Mouse (Mus musculus): ENCODE measurements around the gene Pon3. TPM values are rescaled to one million over a fixed set of nuclear protein-coding genes. Genes with fewer than 3 reads are reported as not detected.
"Not testable (repeated sequence)": the region's sequence is repeated elsewhere in the genome, so short reads cannot be mapped to it uniquely, and the experiment has no call there.

Gene Pon3
- polyA plus RNA-seq, 1 experiment from 2014 or later: 41.3 TPM

- no peaks in the 10 kb centered on the region for H3K27me3 ChIP-seq
- no peaks in the 10 kb centered on the region for H3K4me1 ChIP-seq (replicated peaks)
- ATAC-seq (replicated peaks; ENCODE audit: insufficient number of reproducible peaks, insufficient read depth, low FRiP score, low read depth): no peak
- WGBS: 92% methylated on average over 3 of the region's 3 CpGs
- H3K36me3 ChIP-seq: peaks cover 17% of the 10 kb centered on the region; the same call in 1 of the 2 replicates
- H3K4me2 ChIP-seq: no peak overlapping the region
- no peak overlapping the region for H3K9ac ChIP-seq
- no peak overlapping the region for H3K27ac ChIP-seq
- no peak overlapping the region for H3K4me3 ChIP-seq
- H3K9me3 ChIP-seq (replicated peaks): no peaks in the 10 kb centered on the region
Measured at GRCm38 (mm10) chr6:5238799-5239198, 17.3 kb downstream of the Pon3 start.

GRCm38 (mm10) chr6:5237510-5237909 is 18.6 kb downstream of the Pon3 start:
- H3K27me3 ChIP-seq: no peaks in the 10 kb centered on the region
- peaks cover 11% of the 10 kb centered on the region; the same call in 1 of the 2 replicates for H3K36me3 ChIP-seq
- no peak overlapping the region for H3K9ac ChIP-seq
- no peak overlapping the region for H3K4me3 ChIP-seq
- ATAC-seq (replicated peaks; ENCODE audit: insufficient number of reproducible peaks, insufficient read depth, low FRiP score, low read depth): no peak
- H3K4me2 ChIP-seq: no peak overlapping the region
- no peaks in the 10 kb centered on the region for H3K9me3 ChIP-seq (replicated peaks)
- WGBS: 81% methylated on average over 4 of the region's 4 CpGs
- H3K4me1 ChIP-seq (replicated peaks): no peaks in the 10 kb centered on the region
- H3K27ac ChIP-seq: no peak overlapping the region

- Histone ChIP-seq H3K9me3 (replicated peaks) (no peaks in the 10 kb centered on the region), H3K36me3 (peaks cover 11% of the 10 kb centered on the region; the same call in 1 of the 2 replicates), H3K4me3 (no peak overlapping the region), H3K4me1 (replicated peaks) (no peaks in the 10 kb centered on the region), H3K27ac (no peak overlapping the region), H3K4me2 (no peak overlapping the region), H3K27me3 (no peaks in the 10 kb centered on the region), H3K9ac (no peak overlapping the region)
- WGBS: 89% methylated on average over 8 of the region's 8 CpGs
- ATAC-seq (replicated peaks; ENCODE audit: insufficient number of reproducible peaks, insufficient read depth, low FRiP score, low read depth): no peak
Measured at GRCm38 (mm10) chr6:5236843-5237371, 19.2 kb downstream of the Pon3 start.

- no peak overlapping the region for H3K9ac ChIP-seq
- 73% methylated on average over 3 of the region's 3 CpGs for WGBS
- no peaks in the 10 kb centered on the region for H3K9me3 ChIP-seq (replicated peaks)
Measured at GRCm38 (mm10) chr6:5234563-5234962, 21.5 kb downstream of the Pon3 start.

GRCm38 (mm10) chr6:5233812-5234211 is 22.3 kb downstream of the Pon3 start:
- no peak for ATAC-seq (replicated peaks; ENCODE audit: insufficient number of reproducible peaks, insufficient read depth, low FRiP score, low read depth)
- H3K36me3 ChIP-seq: peaks cover 13% of the 10 kb centered on the region; the same call in 1 of the 2 replicates
- H3K4me2 ChIP-seq: no peak overlapping the region
- H3K4me1 ChIP-seq (replicated peaks): no peaks in the 10 kb centered on the region
- WGBS: 93% methylated on average over 1 of the region's 1 CpGs
- H3K27ac ChIP-seq: no peak overlapping the region
- H3K9ac ChIP-seq: no peak overlapping the region
- no peaks in the 10 kb centered on the region for H3K27me3 ChIP-seq
- no peaks in the 10 kb centered on the region for H3K9me3 ChIP-seq (replicated peaks)
- no peak overlapping the region for H3K4me3 ChIP-seq

More at GRCm38 (mm10) chr6:5234563-5234962, 21.5 kb downstream of the Pon3 start:
- Histone ChIP-seq H3K27ac (no peak overlapping the region), H3K36me3 (peaks cover 13% of the 10 kb centered on the region; the same call in 1 of the 2 replicates), H3K4me3 (no peak overlapping the region), H3K4me1 (replicated peaks) (no peaks in the 10 kb centered on the region), H3K27me3 (no peaks in the 10 kb centered on the region), H3K4me2 (no peak overlapping the region)
- no peak for ATAC-seq (replicated peaks; ENCODE audit: insufficient number of reproducible peaks, insufficient read depth, low FRiP score, low read depth)

- no peaks in the 10 kb centered on the region for H3K27me3 ChIP-seq
- no peak overlapping the region for H3K4me3 ChIP-seq
- H3K27ac ChIP-seq: no peak overlapping the region
- ATAC-seq (replicated peaks; ENCODE audit: insufficient number of reproducible peaks, insufficient read depth, low FRiP score, low read depth): no peak
- WGBS: 88% methylated on average over 4 of the region's 4 CpGs
- H3K36me3 ChIP-seq: peaks cover 18% of the 10 kb centered on the region; the same call in 1 of the 2 replicates
- no peak overlapping the region for H3K4me2 ChIP-seq
- H3K9me3 ChIP-seq (replicated peaks): no peaks in the 10 kb centered on the region
- H3K4me1 ChIP-seq (replicated peaks): no peaks in the 10 kb centered on the region
- H3K9ac ChIP-seq: no peak overlapping the region
Measured at GRCm38 (mm10) chr6:5232022-5232421, 24.1 kb downstream of the Pon3 start.

- 71% methylated on average over 5 of the region's 5 CpGs for WGBS
- Histone ChIP-seq H3K9ac (no peak overlapping the region), H3K36me3 (peaks cover 10% of the 10 kb centered on the region; the same call in 1 of the 2 replicates), H3K4me2 (no peak overlapping the region), H3K4me3 (no peak overlapping the region), H3K27ac (no peak overlapping the region), H3K27me3 (no peaks in the 10 kb centered on the region), H3K9me3 (replicated peaks) (no peaks in the 10 kb centered on the region), H3K4me1 (replicated peaks) (no peaks in the 10 kb centered on the region)
- no peak for ATAC-seq (replicated peaks; ENCODE audit: insufficient number of reproducible peaks, insufficient read depth, low FRiP score, low read depth)
Measured at GRCm38 (mm10) chr6:5230261-5230660, 25.8 kb downstream of the Pon3 start.

GRCm38 (mm10) chr6:5223551-5223950 is 32.5 kb downstream of the Pon3 start:
- not testable (repeated sequence) for H3K4me3 ChIP-seq; H3K9me3 ChIP-seq (replicated peaks); H3K4me2 ChIP-seq; H3K36me3 ChIP-seq; H3K27me3 ChIP-seq; ATAC-seq (replicated peaks; ENCODE audit: insufficient number of reproducible peaks, insufficient read depth, low FRiP score, low read depth); H3K27ac ChIP-seq; H3K4me1 ChIP-seq (replicated peaks); H3K9ac ChIP-seq
- 90% methylated on average over 2 of the region's 2 CpGs for WGBS

GRCm38 (mm10) chr6:5222080-5222479 is 34.0 kb downstream of the Pon3 start:
- WGBS: 76% methylated on average over 3 of the region's 3 CpGs
- Histone ChIP-seq H3K9ac (no peak overlapping the region), H3K36me3 (0 out of 2 replicates have a peak, but pooled peaks cover 2% of the 10 kb centered on the region), H3K9me3 (replicated peaks) (no peaks in the 10 kb centered on the region), H3K27ac (no peak overlapping the region), H3K4me1 (replicated peaks) (no peaks in the 10 kb centered on the region), H3K27me3 (no peaks in the 10 kb centered on the region), H3K4me2 (no peak overlapping the region), H3K4me3 (no peak overlapping the region)
- ATAC-seq (replicated peaks; ENCODE audit: insufficient number of reproducible peaks, insufficient read depth, low FRiP score, low read depth): no peak

GRCm38 (mm10) chr6:5218190-5218589 is 37.9 kb downstream of the Pon3 start:
- Histone ChIP-seq H3K9ac (no peak overlapping the region), H3K4me1 (replicated peaks) (no peaks in the 10 kb centered on the region), H3K27ac (no peak overlapping the region), H3K27me3 (no peaks in the 10 kb centered on the region), H3K36me3 (0 out of 2 replicates have a peak, but pooled peaks cover 2% of the 10 kb centered on the region), H3K4me2 (no peak overlapping the region), H3K4me3 (no peak overlapping the region), H3K9me3 (replicated peaks) (no peaks in the 10 kb centered on the region)
- WGBS: 90% methylated on average over 4 of the region's 4 CpGs
- no peak for ATAC-seq (replicated peaks; ENCODE audit: insufficient number of reproducible peaks, insufficient read depth, low FRiP score, low read depth)

GRCm38 (mm10) chr6:5207817-5208216 is 48.3 kb downstream of the Pon3 start:
- no peak overlapping the region for H3K27ac ChIP-seq
- H3K9ac ChIP-seq: no peak overlapping the region
- no peak for ATAC-seq (replicated peaks; ENCODE audit: insufficient number of reproducible peaks, insufficient read depth, low FRiP score, low read depth)
- H3K9me3 ChIP-seq (replicated peaks): no peaks in the 10 kb centered on the region
- no peak overlapping the region for H3K4me3 ChIP-seq
- H3K36me3 ChIP-seq: no peaks in the 10 kb centered on the region
- H3K4me1 ChIP-seq (replicated peaks): no peaks in the 10 kb centered on the region
- no peak overlapping the region for H3K4me2 ChIP-seq
- 66% methylated on average over 2 of the region's 2 CpGs for WGBS
- no peaks in the 10 kb centered on the region for H3K27me3 ChIP-seq

- no peaks in the 10 kb centered on the region for H3K4me1 ChIP-seq (replicated peaks)
- no peak overlapping the region for H3K27ac ChIP-seq
- 78% methylated on average over 3 of the region's 3 CpGs for WGBS
- H3K27me3 ChIP-seq: no peaks in the 10 kb centered on the region; the same call in 1 of the 2 replicates
- no peak for ATAC-seq (replicated peaks; ENCODE audit: insufficient number of reproducible peaks, insufficient read depth, low FRiP score, low read depth)
- H3K9me3 ChIP-seq (replicated peaks): no peaks in the 10 kb centered on the region
- H3K4me2 ChIP-seq: no peak overlapping the region
- H3K4me3 ChIP-seq: no peak overlapping the region
- no peak overlapping the region for H3K9ac ChIP-seq
- no peaks in the 10 kb centered on the region for H3K36me3 ChIP-seq
Measured at GRCm38 (mm10) chr6:5199916-5200315, 56.2 kb downstream of the Pon3 start.
